Mouse (Mus musculus) lung, adult 2 months (tissue): ENCODE measurements around the gene Cfap46.

Experiments
- CTCF ChIP-seq: fragments of 200-500 bp; IDR thresholded peaks from 2 replicates; pipeline ENCODE4 v1.5.1; 2011; ENCODE audit warnings: mild to moderate bottlenecking, low read length, control low read depth; ENCODE audit not compliant: insufficient read depth
- POLR2A ChIP-seq: fragments of 200-500 bp; IDR thresholded peaks from 2 replicates; pipeline ENCODE4 v1.6.1; 2011; ENCODE audit warnings: low read depth, mild to moderate bottlenecking, control low read depth, low read length, borderline replicate concordance; ENCODE audit errors: extremely low read depth

- no peak for TF ChIP-seq POLR2A
- TF ChIP-seq CTCF, result peak; percentile 94
These were observed 19.7 kb upstream of the Cfap46 start for GRCm38 (mm10) chr7:139703146-139703825.
